Mouse (Mus musculus) regulatory T cell (primary cell): ENCODE results near the gene Ddc.

Source experiments
- in situ Hi-C: fragments of 300-600 bp; cut with MboI, MseI; formaldehyde crosslinking; loops from one replicate; pipeline ENCODE4 v1.15.1; 2025; ENCODE audit warnings: high pct_unique_total_duplicates

Ddc gene

DNA sequence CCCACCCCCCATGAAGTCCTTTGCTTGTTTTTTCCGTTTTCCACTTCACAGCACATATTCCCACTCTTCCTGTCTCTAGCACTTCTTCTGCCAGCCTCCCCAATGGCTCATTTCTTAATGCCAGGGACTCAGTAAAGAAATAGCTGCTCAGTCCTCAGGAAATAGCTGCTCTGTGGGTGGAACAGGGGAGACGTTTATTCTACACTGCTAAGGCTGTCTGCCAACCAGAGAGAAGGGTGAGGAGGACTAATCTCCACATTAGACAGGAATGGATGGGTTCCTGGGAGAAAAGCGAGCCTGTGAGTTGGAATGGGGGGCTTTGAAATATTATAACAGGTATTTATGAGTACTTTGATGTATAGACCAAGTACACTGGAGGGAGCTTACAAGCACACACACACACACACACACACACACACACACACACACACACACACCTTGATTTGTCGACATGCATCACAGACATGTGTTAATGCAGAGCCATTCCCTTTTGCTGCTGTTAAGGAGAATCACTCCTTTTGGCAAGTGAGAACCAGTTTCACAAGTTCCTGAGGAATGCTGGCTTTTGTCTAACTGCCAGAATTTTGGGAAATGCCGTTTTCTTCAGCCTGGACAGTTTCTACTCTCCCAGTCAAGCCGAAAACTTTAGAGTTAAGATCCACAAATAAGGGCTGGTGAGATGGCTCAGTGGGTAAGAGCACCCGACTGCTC lies 9.9 kb upstream of the Ddc start:
- in situ Hi-C loops = no loop called here

DNA sequence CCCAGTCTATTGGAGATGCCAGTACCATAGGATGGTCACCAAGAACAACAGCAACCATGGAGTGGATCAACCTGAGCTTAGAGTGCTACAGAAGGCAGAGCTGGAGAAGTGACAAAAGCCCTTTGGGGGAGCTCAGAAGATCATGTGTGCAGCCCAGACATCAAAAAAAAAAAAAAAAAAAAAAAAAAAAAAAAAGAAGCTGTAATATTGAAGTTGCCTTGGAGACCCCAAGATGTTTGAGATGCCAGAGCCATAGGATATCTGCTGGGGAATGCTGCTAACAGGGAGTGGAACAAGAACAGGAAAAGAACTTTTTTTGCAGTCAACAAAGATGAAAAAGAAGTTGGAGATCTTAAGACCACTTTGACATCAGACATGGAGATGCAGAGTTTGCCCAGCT lies 7.6 kb upstream of the Ddc start:
- in situ Hi-C loops = no loop called here

DNA sequence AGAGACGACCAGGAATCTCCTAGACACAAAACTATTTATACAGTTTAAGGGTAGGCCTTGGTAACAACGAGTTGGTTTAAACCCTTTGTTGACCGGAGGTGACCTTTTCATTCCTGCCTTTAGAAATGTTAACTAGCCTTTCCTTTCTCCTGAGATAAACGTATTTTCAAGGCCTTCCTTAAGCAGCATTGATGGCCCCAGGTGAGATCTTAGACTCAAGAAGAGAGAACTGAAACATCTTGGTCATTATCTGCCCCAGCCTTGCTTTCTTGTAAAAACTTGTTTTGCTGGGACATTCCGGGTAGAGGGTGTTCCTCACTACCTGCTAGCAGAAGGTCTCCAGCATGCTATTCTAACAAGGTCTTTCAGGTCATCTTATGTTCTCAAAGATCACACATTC lies 7.1 kb upstream of the Ddc start:
- in situ Hi-C loops = no loop called here

DNA sequence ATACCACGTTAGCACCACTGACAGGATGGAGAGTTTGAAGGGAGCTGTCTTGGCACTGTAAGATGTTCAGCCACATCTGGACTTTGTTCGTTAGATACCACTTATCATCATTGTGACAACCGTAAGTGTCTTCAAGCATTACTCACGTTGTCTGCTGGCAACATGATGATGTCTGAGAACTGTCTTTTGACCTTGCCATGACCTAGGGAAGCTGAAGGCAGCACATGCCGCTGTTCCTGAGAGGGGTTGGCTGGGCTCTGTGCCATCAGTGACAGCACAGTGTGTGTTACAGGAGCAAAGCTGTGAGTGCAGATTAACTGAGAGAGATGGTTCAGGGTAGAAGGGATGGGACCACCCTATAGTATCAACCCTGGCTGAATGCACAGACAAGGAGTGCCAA lies 3.6 kb upstream of the Ddc start:
- in situ Hi-C loops = no loop called here

DNA sequence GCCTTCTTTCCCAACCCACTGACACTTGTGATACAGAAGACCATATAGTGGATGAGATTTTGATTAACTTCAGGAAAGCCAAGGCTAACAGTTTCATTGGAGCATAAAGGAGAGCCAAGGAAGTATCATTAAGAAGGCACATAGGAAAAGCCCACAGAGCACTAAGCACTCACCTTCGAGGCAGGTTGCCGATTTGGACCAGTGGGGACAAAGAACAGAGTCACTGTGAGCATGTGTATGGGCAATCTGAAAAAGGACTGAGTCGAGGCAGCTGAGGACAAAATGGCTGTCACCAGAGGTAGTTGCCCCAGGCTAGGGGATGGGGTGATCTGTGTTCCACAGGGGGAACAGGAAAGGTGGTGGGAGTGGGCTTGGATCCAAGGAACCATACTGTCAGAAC lies 552 bp upstream of the Ddc start:
- in situ Hi-C loops = no loop called here

DNA sequence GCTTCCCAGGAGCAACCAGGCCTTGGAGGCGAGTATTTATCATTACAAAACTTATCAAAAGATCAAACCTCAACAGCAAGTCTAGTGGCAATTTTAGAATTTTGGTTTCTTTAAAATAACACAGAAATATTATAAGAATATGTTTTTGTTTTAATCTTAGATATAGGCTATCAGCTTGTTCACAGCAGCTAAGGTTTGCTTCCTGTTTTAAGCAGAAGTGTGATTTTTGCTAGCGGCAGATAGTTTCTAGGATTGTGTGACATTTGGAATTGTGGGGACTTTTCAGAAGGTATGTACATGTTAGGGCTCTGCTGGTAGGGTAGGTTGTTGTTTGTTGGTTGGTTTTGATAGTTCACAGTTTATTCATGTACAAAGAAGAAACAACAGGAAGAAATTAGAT lies 2.5 kb downstream of the Ddc start:
- in situ Hi-C loops = no loop called here

DNA sequence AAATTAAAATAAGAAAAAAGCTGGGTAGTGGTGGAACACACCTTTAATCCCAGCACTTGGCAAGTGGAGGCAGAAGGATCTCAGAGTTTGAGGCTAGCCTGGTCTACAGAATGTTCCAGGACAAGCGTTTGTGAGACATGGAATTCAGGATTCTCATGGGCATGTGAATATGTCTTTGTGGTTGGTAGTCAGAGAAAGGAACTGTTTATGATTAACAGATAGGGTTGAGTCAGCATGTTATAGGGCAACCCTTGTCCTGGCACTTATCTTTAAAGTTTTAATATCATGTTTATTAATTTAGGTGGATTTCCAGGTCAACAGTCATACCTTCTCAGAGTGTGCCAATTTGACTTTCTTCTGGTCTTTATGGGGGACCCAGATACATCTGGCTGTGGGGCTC lies 4.2 kb downstream of the Ddc start:
- in situ Hi-C loops = no loop called here

DNA sequence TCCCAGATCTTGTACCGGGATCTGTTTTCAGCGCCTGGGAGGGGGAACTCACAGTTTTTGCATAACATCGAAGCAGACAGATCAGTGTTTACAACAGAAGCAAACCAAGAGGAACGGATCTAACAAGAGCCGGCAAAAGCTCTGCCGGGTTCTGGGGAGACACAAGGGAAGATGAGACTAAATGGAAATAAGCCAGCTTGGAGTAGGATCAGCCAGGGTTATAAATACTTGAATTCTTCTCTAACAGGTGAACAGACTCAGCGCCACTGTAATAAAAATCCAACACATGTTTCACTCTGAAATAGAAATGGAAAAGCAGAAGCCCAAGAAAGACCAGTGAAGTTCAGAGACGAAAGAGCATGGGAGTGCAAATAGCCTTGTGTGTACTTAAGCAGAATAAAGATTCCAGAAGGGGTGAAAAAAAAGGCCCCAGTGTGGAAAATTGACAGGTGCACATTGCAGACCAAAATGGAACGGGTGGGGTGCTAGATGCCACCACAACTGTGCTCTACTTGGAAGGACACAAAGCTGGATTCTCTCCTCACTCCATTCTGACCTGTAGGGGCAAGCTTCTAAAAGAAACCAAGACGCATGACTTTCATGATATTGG lies 4.8 kb downstream of the Ddc start:
- in situ Hi-C loops = no loop called here

DNA sequence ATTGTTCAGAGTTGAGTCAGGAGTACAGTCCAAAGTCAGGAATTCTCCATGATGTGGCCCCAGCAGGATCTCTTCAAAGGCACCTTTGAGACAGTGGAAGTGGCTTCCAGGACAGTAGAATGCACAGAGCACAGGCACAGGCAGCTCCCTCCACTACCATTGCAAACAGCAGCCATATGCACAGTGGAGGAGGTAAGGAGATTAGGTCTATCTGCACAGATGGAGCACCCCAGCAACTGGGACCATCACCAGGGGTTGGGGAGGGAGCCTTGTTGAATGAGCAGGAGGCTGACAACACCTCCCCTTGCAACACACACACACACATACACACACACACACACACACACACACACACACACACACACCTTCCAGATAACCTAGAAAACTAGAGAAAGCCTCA lies 6.1 kb downstream of the Ddc start:
- in situ Hi-C loops = no loop called here

DNA sequence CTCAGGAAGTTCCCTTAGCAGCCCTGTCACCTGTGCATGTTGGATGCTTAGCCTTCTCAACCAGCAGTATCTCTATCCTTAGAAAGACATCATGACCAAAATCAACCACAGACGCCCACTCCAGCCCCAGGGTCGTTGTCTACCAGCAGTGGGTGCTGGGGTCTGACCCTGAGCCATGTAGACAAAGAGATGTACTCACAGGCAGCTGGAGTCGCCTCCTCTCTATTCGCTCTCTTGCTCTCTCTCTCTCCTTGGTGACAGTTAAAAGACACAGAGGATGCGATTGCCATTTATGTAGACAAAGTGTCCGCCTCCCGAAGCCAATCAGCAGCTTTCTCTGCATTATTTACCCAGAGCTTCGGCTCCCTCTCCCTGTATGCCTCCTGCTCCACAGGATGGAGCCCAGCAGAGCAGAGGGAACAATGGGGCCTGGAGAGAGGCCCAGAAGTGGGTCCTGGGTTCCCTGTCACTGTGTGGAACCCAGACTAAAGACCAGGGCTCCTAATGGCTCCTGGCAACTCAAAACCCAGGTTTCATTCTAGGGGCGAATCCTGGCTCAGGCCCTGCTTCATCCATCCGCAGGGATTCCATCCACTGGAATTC lies 7.7 kb downstream of the Ddc start:
- in situ Hi-C loops = no loop called here

DNA sequence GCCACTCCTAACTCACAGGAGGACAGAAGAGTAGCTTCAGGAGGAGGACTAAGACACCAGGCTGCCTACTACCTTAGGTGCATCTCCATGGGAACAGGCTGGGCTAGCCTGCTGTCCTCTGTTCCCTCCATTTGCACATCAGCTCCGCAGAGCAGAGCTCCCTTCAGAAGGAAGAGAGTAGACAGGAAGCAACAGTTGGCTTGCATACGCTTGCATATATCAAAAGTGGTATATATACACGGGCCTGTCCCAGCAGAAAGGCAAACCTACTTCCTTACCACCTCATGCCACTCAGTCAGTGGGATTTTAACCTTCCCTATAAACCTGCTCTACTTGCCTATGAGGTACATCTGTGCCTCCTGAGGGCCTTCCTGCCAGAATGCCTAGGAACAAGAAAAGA lies 9.2 kb downstream of the Ddc start:
- in situ Hi-C loops = loop anchor here (5.0 kb wide), 1 partner anchor 76 kb away; no protein-coding TSS in a partner anchor

DNA sequence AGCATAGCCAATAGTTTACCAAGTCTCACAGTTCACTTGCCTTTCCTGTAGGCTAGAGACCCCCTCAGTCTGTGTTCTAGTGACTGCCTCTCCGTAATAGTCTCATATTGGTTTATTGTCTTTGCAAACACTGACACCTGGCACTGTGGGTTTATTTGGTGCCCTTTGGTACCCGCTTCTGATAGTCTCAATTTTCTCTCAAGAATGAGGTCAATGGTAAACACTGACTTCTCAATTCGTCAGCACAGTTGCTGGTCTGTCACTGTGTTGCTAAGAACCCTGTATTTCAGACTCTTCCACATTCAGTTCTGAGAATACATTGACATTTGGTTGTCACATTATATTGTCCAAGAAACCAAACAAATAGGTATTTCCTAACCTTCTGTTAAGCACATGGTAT lies 9.9 kb downstream of the Ddc start:
- in situ Hi-C loops = loop anchor here (5.0 kb wide), 1 partner anchor 76 kb away; no protein-coding TSS in a partner anchor

DNA sequence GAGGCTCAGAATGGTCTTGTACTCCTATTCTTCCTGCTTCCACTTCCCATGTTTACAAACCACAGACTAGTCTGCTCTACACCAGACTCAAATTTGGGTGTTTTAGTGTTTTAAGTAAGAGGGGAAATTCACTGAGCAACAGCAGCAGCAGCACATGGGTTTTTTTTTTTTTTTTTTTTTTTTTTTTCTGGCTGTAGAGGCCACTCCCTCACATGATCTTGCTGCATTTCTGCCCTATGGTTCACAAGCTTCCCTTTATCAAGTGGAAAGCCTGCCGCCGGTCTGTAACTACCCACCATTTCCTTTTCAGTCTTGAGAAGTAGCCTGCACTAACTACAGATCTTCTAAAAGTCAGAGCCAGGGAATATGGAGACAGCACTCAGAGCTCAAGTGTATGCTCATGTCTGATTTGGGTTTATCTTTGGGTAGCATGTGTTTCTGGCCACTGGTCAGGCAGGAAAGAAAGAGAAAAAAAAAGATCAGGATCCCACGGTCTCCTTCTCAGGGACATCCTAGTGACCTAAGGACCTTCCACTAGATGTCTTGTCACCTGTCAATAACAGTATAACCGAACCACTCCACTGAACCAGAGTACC lies 11.4 kb downstream of the Ddc start:
- in situ Hi-C loops = loop anchor here (5.0 kb wide), 1 partner anchor 74 kb away; no protein-coding TSS in a partner anchor

DNA sequence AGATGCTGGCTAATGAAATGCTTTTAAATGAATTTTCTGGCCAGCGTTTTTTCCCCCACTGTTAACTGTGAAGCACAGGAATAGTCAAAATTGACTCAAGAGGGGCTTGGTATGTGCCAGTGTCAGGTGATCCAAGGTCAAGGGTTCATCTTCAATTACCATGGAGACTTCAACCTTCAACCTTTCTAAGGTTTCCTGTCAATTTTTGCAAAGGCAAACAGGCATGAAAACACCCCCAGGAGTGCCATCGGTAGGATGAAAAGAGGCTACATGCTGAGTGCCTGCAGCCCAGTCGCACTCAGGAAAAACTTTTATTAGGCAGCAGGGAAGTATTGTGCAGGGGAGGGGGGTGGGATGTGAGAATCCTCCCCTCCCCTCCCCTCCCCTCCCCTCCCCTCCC lies 12.0 kb downstream of the Ddc start:
- in situ Hi-C loops = loop anchor here (5.0 kb wide), 1 partner anchor 74 kb away; no protein-coding TSS in a partner anchor

DNA sequence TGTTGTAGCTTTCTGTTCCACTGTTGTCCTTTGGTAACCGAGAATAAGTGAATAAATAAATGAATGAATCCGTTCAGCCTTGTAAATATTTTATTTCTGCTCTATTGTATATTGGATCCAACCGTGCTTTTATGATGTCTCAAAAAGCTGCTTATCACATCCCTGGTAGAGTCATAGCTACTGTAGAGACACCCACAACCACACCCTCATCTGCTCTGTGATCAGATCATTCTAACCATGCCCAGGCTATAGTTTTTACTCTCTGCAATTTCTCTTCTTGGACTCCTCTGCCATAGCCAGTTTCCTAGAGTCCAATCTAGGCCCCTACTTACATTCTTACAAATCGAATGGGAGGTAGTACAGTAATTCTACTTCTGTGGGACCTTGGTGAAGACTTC lies 12.7 kb downstream of the Ddc start:
- in situ Hi-C loops = loop anchor here (5.0 kb wide), 1 partner anchor 73 kb away; no protein-coding TSS in a partner anchor

DNA sequence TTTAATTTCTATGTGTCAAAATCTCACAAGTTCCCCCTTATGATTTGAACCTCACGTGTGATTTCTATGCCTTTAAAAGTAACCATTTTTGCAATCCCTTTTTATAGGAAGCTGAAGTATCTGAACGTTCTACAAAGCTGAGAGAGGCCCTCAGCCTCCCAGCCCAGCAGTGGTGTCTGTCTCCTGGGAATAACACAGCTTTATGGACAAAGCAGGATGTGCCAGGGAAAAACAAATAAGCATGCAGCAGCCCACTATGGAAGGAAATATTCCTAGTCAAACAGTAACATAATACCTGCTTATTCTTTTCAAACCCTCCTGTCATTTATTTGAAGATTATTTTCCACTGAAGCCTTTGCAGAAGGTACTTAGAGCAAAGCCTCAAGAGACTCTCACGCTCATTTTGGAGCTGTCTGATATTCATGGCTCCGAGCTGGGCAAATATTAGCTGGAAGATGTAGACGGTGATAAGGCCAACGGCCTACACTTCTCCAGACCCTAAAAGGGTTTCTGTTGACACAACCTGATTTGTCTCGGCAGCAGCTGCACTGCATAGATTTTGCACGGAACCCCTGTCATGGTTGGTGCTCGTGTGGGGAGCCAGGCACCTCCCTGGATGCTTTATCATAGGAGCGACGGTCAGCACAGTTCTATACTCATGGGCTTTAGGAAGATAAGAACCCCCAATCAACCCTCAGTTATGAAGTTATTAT lies 13.3 kb downstream of the Ddc start:
- in situ Hi-C loops = loop anchor here (5.0 kb wide), 1 partner anchor 72 kb away; no protein-coding TSS in a partner anchor

DNA sequence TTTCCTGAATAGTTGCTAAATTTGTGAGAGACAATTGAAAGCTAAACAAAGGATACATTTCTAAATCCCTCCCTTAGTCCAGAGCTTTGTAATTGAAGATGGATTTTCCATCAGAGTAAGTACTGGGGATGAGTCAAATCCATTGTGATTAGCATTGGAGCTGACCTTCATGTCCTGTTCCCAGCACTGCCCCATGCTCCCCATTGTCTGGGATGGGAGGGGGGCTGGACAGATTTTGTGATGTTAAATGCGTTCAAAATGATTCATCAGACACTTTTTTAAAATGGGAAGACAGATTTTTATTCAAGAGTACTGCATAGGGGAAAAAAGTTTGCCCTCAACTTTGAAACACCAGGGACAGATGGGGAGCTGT lies 16.2 kb downstream of the Ddc start:
- in situ Hi-C loops = no loop called here

DNA sequence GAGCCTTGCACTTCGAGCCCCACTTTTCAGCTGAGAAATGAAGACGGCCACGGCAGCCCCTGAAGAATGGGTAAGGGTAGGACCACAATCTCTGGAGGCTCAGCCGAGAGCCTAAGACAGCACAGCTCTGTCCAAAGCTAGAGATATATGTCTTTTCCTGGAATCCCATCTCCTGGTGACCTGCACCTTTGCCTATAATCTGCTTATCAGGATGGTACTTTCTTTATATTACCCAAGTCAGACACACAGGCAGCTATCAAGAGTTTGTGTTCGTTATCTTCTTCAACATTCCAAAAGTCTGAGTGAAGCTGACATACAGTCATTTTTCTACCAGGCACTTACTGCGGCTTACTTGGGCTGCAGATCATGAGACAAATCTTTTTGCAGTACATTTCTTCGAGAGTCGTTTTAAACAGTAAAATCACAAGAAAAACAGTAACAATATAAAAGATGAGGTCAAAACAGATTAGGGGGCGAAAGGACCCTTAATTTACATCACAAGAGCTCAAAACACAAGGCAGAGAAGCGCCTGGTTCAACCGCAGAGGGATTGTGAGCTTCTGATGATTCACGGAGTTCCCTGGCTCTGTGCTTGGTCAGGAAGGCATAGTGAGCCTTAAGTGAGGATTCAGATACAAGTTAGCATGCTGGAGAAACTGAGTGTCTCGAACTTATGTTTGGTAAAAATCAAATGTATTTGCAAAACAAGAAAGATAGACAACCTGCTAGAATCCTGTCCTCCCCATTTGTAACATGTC lies 16.7 kb downstream of the Ddc start:
- in situ Hi-C loops = no loop called here

DNA sequence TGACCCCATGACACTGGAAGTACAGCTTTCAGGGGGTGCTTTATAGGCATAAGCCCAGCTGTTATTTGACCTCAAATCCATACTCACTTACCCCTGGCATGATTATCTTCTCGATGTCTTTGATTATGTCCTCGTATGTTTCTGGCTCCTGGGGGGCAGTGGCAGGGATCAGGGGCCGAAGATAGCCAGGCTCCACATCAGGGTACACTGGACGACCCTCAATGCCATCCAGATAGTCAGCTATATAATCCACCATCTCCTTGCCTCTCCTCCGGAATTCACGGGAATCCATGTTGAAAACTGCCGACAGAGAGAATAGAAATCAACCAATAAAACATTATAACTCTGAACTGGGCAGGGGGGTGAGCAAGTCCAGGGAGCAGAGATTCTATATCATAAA lies 17.6 kb downstream of the Ddc start:
- in situ Hi-C loops = no loop called here

DNA sequence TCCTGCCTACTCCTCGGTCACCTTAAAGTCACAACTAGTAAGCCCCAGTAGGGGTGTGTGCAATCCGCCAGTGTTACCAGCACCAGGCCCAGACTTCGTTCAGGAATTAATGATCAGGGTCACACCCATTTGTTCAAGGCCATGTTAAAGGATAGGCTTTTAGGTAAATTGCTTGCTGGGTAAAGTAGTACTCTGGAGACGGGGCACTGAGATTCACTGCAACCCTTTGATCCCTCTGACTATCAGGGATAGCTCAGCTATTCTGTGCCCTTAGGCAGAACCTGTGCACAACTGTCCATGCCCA lies 18.3 kb downstream of the Ddc start:
- in situ Hi-C loops = no loop called here

DNA sequence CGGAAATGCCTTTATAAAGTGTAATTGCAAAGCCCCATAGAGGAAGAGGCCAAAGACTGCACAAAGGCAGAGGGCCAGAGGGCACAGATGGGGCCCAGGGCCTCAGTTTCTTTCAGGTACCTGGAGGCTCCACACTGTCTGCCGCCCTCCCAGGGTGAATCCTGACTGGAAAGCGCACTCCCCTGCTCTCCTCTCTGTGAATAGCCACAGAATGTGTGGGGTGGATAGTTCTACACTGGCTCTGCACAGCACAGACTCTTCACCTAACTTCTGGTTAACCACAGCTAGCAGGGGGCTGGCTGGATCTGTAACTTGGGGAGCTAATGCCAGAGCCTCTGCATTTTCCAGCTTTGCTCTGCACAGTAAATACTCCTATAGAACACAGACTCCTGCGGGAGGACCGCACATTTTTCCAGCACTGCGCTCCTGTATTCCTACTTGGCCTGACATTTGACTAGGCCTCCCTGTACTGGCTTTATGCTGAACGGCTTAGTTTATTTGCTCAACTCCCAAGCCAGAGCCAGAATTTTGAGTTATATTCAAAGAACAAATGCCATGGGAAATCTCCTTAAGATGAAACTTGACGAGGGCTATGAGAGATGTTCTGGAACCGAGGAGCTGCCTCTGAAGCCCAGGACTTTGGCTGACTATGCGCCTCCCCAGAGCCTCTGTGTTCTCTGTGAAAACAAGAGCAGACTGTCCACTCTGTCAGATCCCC lies 18.8 kb downstream of the Ddc start:
- in situ Hi-C loops = no loop called here
